Mouse (Mus musculus): ENCODE data around the gene Dscam. TPM values are rescaled to one million over a fixed set of nuclear protein-coding genes. Genes with fewer than 3 reads are reported as not detected.
A peak's percentile ranks its signal among the peaks of the same experiment; 100 is the strongest.

Gene Dscam
- total and polyA plus RNA-seq, 2 experiments from 2014 or later: 7.9 to 29.1 TPM

GRCm38 (mm10) chr16:96795431-96795830 is 375.1 kb downstream of the Dscam start:
- Histone ChIP-seq H3K9ac (no peak overlapping the region), H3K36me3 (ENCODE audit: insufficient read depth) (no peaks in the 10 kb centered on the region), H3K4me2 (ENCODE audit: low read depth) (no peak overlapping the region), H3K4me3 (ENCODE audit: low read depth, low read length) (no peak overlapping the region), H3K4me1 (ENCODE audit: insufficient read depth) (no peaks in the 10 kb centered on the region), H3K9me3 (ENCODE audit: low read length) (no peaks in the 10 kb centered on the region), H3K27me3 (ENCODE audit: insufficient read depth, low read length) (no peaks in the 10 kb centered on the region), H3K27ac (ENCODE audit: low read depth, low read length) (no peak overlapping the region)
- ATAC-seq (no peak), DNase-seq (no peak)
- WGBS: 56% methylated on average over 2 of the region's 2 CpGs
- peak; percentile 68 for TF ChIP-seq CTCF (IDR thresholded peaks at IDR 0.05; ENCODE audit: low read depth)

GRCm38 (mm10) chr16:96791307-96791706 is 379.2 kb downstream of the Dscam start:
- TF ChIP-seq CTCF (IDR thresholded peaks at IDR 0.05; ENCODE audit: low read depth): no peak
- Histone ChIP-seq H3K4me2 (ENCODE audit: low read depth) (no peak overlapping the region), H3K9me3 (ENCODE audit: low read length) (no peaks in the 10 kb centered on the region), H3K4me3 (ENCODE audit: low read depth, low read length) (no peak overlapping the region), H3K27ac (ENCODE audit: low read depth, low read length) (no peak overlapping the region), H3K36me3 (ENCODE audit: insufficient read depth) (no peaks in the 10 kb centered on the region), H3K27me3 (ENCODE audit: insufficient read depth, low read length) (no peaks in the 10 kb centered on the region), H3K4me1 (ENCODE audit: insufficient read depth) (no peaks in the 10 kb centered on the region), H3K9ac (no peak overlapping the region)
- DNase-seq (no peak), ATAC-seq (no peak)
- 86% methylated on average over 2 of the region's 2 CpGs for WGBS

GRCm38 (mm10) chr16:96788286-96788685 is 382.3 kb downstream of the Dscam start:
- no peaks in the 10 kb centered on the region for H3K27me3 ChIP-seq (ENCODE audit: insufficient read depth, low read length)
- no peaks in the 10 kb centered on the region for H3K36me3 ChIP-seq (ENCODE audit: insufficient read depth)
- 24% methylated on average over 5 of the region's 5 CpGs for WGBS
- H3K4me3 ChIP-seq (ENCODE audit: low read depth, low read length): no peak overlapping the region
- H3K9me3 ChIP-seq (ENCODE audit: low read length): no peaks in the 10 kb centered on the region
- no peak overlapping the region for H3K9ac ChIP-seq
- TF ChIP-seq CTCF (IDR thresholded peaks at IDR 0.05; ENCODE audit: low read depth): no peak
- ATAC-seq (no peak), DNase-seq (no peak)
- H3K27ac ChIP-seq (ENCODE audit: low read depth, low read length): no peak overlapping the region
- no peak overlapping the region for H3K4me2 ChIP-seq (ENCODE audit: low read depth)
- H3K4me1 ChIP-seq (ENCODE audit: insufficient read depth): no peaks in the 10 kb centered on the region

- DNase-seq (no peak), ATAC-seq (peak; percentile 70)
- H3K27ac ChIP-seq (ENCODE audit: low read depth, low read length): no peak overlapping the region
- WGBS: 11% methylated on average over 5 of the region's 5 CpGs
- H3K36me3 ChIP-seq (ENCODE audit: insufficient read depth): no peaks in the 10 kb centered on the region
- H3K4me3 ChIP-seq (ENCODE audit: low read depth, low read length): no peak overlapping the region
- no peaks in the 10 kb centered on the region for H3K27me3 ChIP-seq (ENCODE audit: insufficient read depth, low read length)
- H3K9me3 ChIP-seq (ENCODE audit: low read length): no peaks in the 10 kb centered on the region
- TF ChIP-seq CTCF (IDR thresholded peaks at IDR 0.05; ENCODE audit: low read depth): no peak
- H3K4me2 ChIP-seq (ENCODE audit: low read depth): no peak overlapping the region
- no peak overlapping the region for H3K9ac ChIP-seq
- H3K4me1 ChIP-seq (ENCODE audit: insufficient read depth): no peaks in the 10 kb centered on the region
These were observed 391.5 kb downstream of the Dscam start for GRCm38 (mm10) chr16:96779021-96779420.

GRCm38 (mm10) chr16:96774245-96774644 is 396.3 kb downstream of the Dscam start:
- H3K4me2 ChIP-seq (ENCODE audit: low read depth): no peak overlapping the region
- TF ChIP-seq CTCF (IDR thresholded peaks at IDR 0.05; ENCODE audit: low read depth): no peak
- no peaks in the 10 kb centered on the region for H3K4me1 ChIP-seq (ENCODE audit: insufficient read depth)
- ATAC-seq: no peak
- WGBS: 88% methylated on average over 1 of the region's 1 CpGs
- no peak overlapping the region for H3K27ac ChIP-seq (ENCODE audit: low read depth, low read length)
- no peak for DNase-seq
- no peak overlapping the region for H3K4me3 ChIP-seq (ENCODE audit: low read depth, low read length)
- no peaks in the 10 kb centered on the region for H3K9me3 ChIP-seq (ENCODE audit: low read length)
- H3K27me3 ChIP-seq (ENCODE audit: insufficient read depth, low read length): no peaks in the 10 kb centered on the region
- H3K36me3 ChIP-seq (ENCODE audit: insufficient read depth): no peaks in the 10 kb centered on the region
- H3K9ac ChIP-seq: no peak overlapping the region

- H3K27ac ChIP-seq (ENCODE audit: low read depth, low read length): peak overlapping the region; percentile 45; the same call in 1 of the 2 replicates
- H3K9ac ChIP-seq: no peak overlapping the region
- peak; percentile 36 for DNase-seq
- no peaks in the 10 kb centered on the region for H3K27me3 ChIP-seq (ENCODE audit: insufficient read depth, low read length)
- no peak for TF ChIP-seq CTCF (IDR thresholded peaks at IDR 0.05; ENCODE audit: low read depth)
- ATAC-seq: peak; percentile 69
- no peak overlapping the region for H3K4me3 ChIP-seq (ENCODE audit: low read depth, low read length)
- H3K4me2 ChIP-seq (ENCODE audit: low read depth): no peak overlapping the region
- 0 out of 2 replicates have a peak, but pooled peaks cover 5% of the 10 kb centered on the region for H3K4me1 ChIP-seq (ENCODE audit: insufficient read depth)
- H3K36me3 ChIP-seq (ENCODE audit: insufficient read depth): no peaks in the 10 kb centered on the region; the same call in 1 of the 2 replicates
- H3K9me3 ChIP-seq (ENCODE audit: low read length): no peaks in the 10 kb centered on the region
- 52% methylated on average over 3 of the region's 3 CpGs for WGBS
These were observed 402.6 kb downstream of the Dscam start for GRCm38 (mm10) chr16:96767985-96768384.

- H3K9me3 ChIP-seq (ENCODE audit: low read length): no peaks in the 10 kb centered on the region
- H3K27ac ChIP-seq (ENCODE audit: low read depth, low read length): 0 out of 2 replicates have a peak overlapping the region, but pooled peaks have one; percentile 21
- no peak for DNase-seq
- H3K4me3 ChIP-seq (ENCODE audit: low read depth, low read length): no peak overlapping the region
- ATAC-seq: peak; percentile 8; the same call in 1 of the 2 replicates
- WGBS: 22% methylated on average over 4 of the region's 4 CpGs
- no peaks in the 10 kb centered on the region; the same call in 1 of the 2 replicates for H3K36me3 ChIP-seq (ENCODE audit: insufficient read depth)
- 0 out of 2 replicates have a peak, but pooled peaks cover 5% of the 10 kb centered on the region for H3K4me1 ChIP-seq (ENCODE audit: insufficient read depth)
- no peak for TF ChIP-seq CTCF (IDR thresholded peaks at IDR 0.05; ENCODE audit: low read depth)
- no peaks in the 10 kb centered on the region for H3K27me3 ChIP-seq (ENCODE audit: insufficient read depth, low read length)
- H3K9ac ChIP-seq: no peak overlapping the region
- H3K4me2 ChIP-seq (ENCODE audit: low read depth): no peak overlapping the region
These were observed 403.0 kb downstream of the Dscam start for GRCm38 (mm10) chr16:96767508-96767907.

Measured in forebrain, postnatal 0 days (tissue).